Mouse (Mus musculus) sigmoid colon, adult 10 weeks (tissue): Measurements from ENCODE around the gene Olfr917. TPM values are rescaled to one million over a fixed set of nuclear protein-coding genes. Genes with fewer than 3 reads are reported as not detected.

Experiments used
- polyA plus RNA-seq: library from polyadenylated mRNA; stranded (reverse); fragments of 350-450 nt; fragmentation: Illumina TruSeq; extraction: RNeasy Lipid Tissue Mini Kit (QIAGEN cat#74804); gene quantifications from one replicate; pipeline ENCODE4 v1.2.3, GENCODE M21; 2014; ENCODE audit warnings: low read depth, low replicate concordance

Olfr917 gene
- not detected for polyA plus RNA-seq

GRCm38 (mm10) chr9:38665742-38666141, at the start of gene Olfr917:
Olfr917 (minus strand) TSS chr9:38665842.

GRCm38 (mm10) chr9:38674501-38674900, 8.9 kb upstream of the Olfr917 start, which contains the start of gene Olfr918:
Olfr918 (minus strand) TSS chr9:38674601.

GRCm38 (mm10) chr9:38659775-38660174, 5.9 kb downstream of the Olfr917 start, which contains the start of gene Olfr916:
Olfr916 (minus strand) TSS chr9:38659875.

Other genes with a start within 250 kb of the Olfr917 start
- gene Olfr901, start 236.4 kb downstream of the Olfr917 start, polyA plus RNA-seq = not detected
- gene Olfr902, start 218.2 kb downstream of the Olfr917 start, polyA plus RNA-seq = not detected
- gene Olfr904, start 202.7 kb downstream of the Olfr917 start, polyA plus RNA-seq = not detected
- gene Olfr905, start 194.7 kb downstream of the Olfr917 start, polyA plus RNA-seq = not detected
- not detected for gene Olfr906, start 178.8 kb downstream of the Olfr917 start, polyA plus RNA-seq
- not detected for gene Olfr907, start 170.0 kb downstream of the Olfr917 start, polyA plus RNA-seq
- not detected for gene Olfr911-ps1, start 144.3 kb downstream of the Olfr917 start, polyA plus RNA-seq
- not detected for gene Olfr910, start 128.0 kb downstream of the Olfr917 start, polyA plus RNA-seq
- gene Olfr912, start 85.7 kb downstream of the Olfr917 start, polyA plus RNA-seq = not detected
- not detected for gene Olfr913, start 73.1 kb downstream of the Olfr917 start, polyA plus RNA-seq
- not detected for gene Olfr914, start 60.7 kb downstream of the Olfr917 start, polyA plus RNA-seq
- not detected for gene Olfr916, start 6.0 kb downstream of the Olfr917 start, polyA plus RNA-seq
- not detected for gene Olfr918, start 8.8 kb upstream of the Olfr917 start, polyA plus RNA-seq
- gene Olfr919, start 37.8 kb upstream of the Olfr917 start, polyA plus RNA-seq = not detected
- 128 TPM for gene Vwa5a, start 52.4 kb upstream of the Olfr917 start, polyA plus RNA-seq
- 2.1 TPM for gene Olfr920, start 86.5 kb upstream of the Olfr917 start, polyA plus RNA-seq
- gene Olfr921, start 107.2 kb upstream of the Olfr917 start, polyA plus RNA-seq = not detected
- gene Olfr922, start 148.8 kb upstream of the Olfr917 start, polyA plus RNA-seq = not detected
- gene Olfr923, start 160.7 kb upstream of the Olfr917 start, polyA plus RNA-seq = not detected
- gene Olfr924, start 178.6 kb upstream of the Olfr917 start, polyA plus RNA-seq = not detected
- gene Olfr26, start 189.2 kb upstream of the Olfr917 start, polyA plus RNA-seq = not detected
- gene Olfr926, start 211.3 kb upstream of the Olfr917 start, polyA plus RNA-seq = not detected